Mouse (Mus musculus): Measurements from ENCODE around the gene Myod1. TPM values are rescaled to one million over a fixed set of nuclear protein-coding genes. Genes with fewer than 3 reads are reported as not detected.

Gene Myod1
- total and polyA plus RNA-seq, 2 experiments from 2014 or later: 0.11 to 2.8 TPM

DNA sequence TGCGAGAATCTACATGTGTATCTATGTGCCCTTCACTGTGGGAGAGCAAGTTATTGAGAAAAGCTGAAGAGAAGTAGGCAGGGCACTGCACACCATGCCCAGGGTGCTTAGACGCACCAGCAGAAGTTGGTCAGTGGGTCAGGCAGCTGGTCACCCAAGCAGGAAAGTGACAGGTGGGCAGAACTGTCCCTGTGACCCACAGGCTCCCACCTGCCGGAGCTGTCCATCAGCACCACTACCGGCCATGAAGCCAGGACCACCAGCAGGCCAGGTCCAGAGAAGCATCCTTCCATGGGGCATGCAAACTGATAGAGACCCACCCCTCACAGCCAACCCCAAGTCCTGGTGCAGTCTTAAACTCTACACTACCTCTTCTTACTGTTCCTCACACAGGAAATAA lies 28.6 kb upstream of the Myod1 start:
- Histone ChIP-seq H3K27me3 (ENCODE audit: insufficient read depth, low read length) (peaks cover 5% of the 10 kb centered on the region; the same call in 1 of the 2 replicates), H3K27ac (ENCODE audit: low read depth, low read length) (no peak overlapping the region), H3K4me3 (ENCODE audit: low read depth, low read length) (no peak overlapping the region), H3K4me2 (ENCODE audit: low read depth, low read length, poor library complexity, severe bottlenecking) (no peak overlapping the region), H3K9ac (replicated peaks; ENCODE audit: low read length, poor library complexity, severe bottlenecking) (no peak overlapping the region), H3K36me3 (ENCODE audit: insufficient read depth, low read length) (no peaks in the 10 kb centered on the region), H3K9me3 (ENCODE audit: low read length) (no peaks in the 10 kb centered on the region), H3K4me1 (ENCODE audit: insufficient read depth, low read length) (peaks cover 4% of the 10 kb centered on the region; the same call in 1 of the 2 replicates)
- WGBS: 78% methylated on average over 4 of the region's 4 CpGs
- no peak for DNase-seq (ENCODE audit: low spot score)
- ATAC-seq (ENCODE audit: low FRiP score): no peak
- TF ChIP-seq CTCF (IDR thresholded peaks at IDR 0.05): no peak

- Histone ChIP-seq H3K4me1 (ENCODE audit: insufficient read depth, low read length) (peaks cover 4% of the 10 kb centered on the region; the same call in 1 of the 2 replicates), H3K9ac (replicated peaks; ENCODE audit: low read length, poor library complexity, severe bottlenecking) (peak overlapping the region; percentile 46), H3K27ac (ENCODE audit: low read depth, low read length) (no peak overlapping the region), H3K9me3 (ENCODE audit: low read length) (no peaks in the 10 kb centered on the region), H3K4me3 (ENCODE audit: low read depth, low read length) (peak overlapping the region; percentile 24; the same call in 1 of the 2 replicates), H3K27me3 (ENCODE audit: insufficient read depth, low read length) (peaks cover 5% of the 10 kb centered on the region; the same call in 1 of the 2 replicates), H3K4me2 (ENCODE audit: low read depth, low read length, poor library complexity, severe bottlenecking) (peak overlapping the region; percentile 54), H3K36me3 (ENCODE audit: insufficient read depth, low read length) (no peaks in the 10 kb centered on the region)
- no peak for TF ChIP-seq CTCF (IDR thresholded peaks at IDR 0.05)
- DNase-seq (ENCODE audit: low spot score): no peak
- 2% methylated on average over 25 of the region's 36 CpGs for WGBS
- peak; percentile 47; the same call in 1 of the 2 replicates for ATAC-seq (ENCODE audit: low FRiP score)
Measured at GRCm38 (mm10) chr7:46348813-46349212, 27.5 kb upstream of the Myod1 start.

DNA sequence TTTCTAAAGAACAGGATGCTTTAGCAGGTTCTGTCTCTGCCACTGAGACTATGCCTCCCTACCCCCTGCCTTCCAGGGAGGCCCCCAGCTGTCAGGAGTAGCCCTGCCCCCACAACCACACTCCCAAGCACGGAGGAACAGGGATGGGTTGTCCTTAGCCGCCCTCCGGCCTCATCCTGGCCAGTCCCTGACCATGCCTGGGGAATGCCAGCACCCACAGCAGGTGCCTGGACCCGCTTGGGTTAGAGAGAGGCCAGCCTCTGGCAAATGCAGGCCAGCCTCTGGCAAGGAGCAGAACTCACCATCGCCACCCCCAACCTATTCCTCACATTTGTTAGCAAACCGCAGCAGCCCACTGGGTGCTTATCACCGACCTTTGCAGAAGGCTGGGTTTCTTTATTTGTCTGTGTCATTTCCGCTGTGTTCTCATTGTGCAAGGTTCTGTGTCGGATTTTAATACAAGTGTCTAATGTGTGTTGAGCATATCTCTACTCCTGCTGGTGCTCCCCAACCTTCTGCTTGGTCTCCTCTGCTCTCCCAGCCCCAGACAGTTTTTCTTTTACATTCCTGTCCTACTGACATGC lies 26.1 kb upstream of the Myod1 start:
- no peak for TF ChIP-seq CTCF (IDR thresholded peaks at IDR 0.05)
- Histone ChIP-seq H3K27me3 (ENCODE audit: insufficient read depth, low read length) (peaks cover 5% of the 10 kb centered on the region; the same call in 1 of the 2 replicates), H3K9ac (replicated peaks; ENCODE audit: low read length, poor library complexity, severe bottlenecking) (no peak overlapping the region), H3K4me2 (ENCODE audit: low read depth, low read length, poor library complexity, severe bottlenecking) (no peak overlapping the region), H3K4me1 (ENCODE audit: insufficient read depth, low read length) (peaks cover 4% of the 10 kb centered on the region; the same call in 1 of the 2 replicates), H3K36me3 (ENCODE audit: insufficient read depth, low read length) (no peaks in the 10 kb centered on the region), H3K9me3 (ENCODE audit: low read length) (no peaks in the 10 kb centered on the region), H3K4me3 (ENCODE audit: low read depth, low read length) (no peak overlapping the region), H3K27ac (ENCODE audit: low read depth, low read length) (no peak overlapping the region)
- WGBS: 58% methylated on average over 9 of the region's 9 CpGs
- ATAC-seq (ENCODE audit: low FRiP score) (no peak), DNase-seq (ENCODE audit: low spot score) (no peak)

DNA sequence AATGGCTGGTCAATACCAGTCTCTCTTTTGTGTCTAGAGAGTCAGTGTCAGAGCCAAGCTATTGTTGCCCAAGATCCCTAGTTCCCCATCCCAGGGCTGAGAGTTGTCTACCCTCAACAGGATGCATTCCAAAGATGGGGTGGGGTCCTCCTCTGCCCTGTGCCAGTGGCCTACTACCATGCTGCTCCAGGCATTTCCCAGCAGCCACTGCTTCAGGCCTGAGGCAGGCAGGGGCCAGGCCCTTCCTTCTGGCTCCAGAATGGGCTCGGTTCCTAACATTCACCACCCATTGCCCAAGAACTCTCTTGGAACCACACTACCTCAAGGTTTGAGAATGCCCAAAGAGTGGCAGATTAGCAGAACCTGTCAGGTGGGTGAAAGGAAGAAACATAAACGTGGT lies 23.5 kb upstream of the Myod1 start:
- 70% methylated on average over 2 of the region's 2 CpGs for WGBS
- DNase-seq (ENCODE audit: low spot score) (no peak), ATAC-seq (ENCODE audit: low FRiP score) (no peak)
- Histone ChIP-seq H3K27me3 (ENCODE audit: insufficient read depth, low read length) (peaks cover 3% of the 10 kb centered on the region; the same call in 1 of the 2 replicates), H3K9ac (replicated peaks; ENCODE audit: low read length, poor library complexity, severe bottlenecking) (no peak overlapping the region), H3K4me1 (ENCODE audit: insufficient read depth, low read length) (peaks cover 4% of the 10 kb centered on the region; the same call in 1 of the 2 replicates), H3K9me3 (ENCODE audit: low read length) (no peaks in the 10 kb centered on the region), H3K4me3 (ENCODE audit: low read depth, low read length) (no peak overlapping the region), H3K27ac (ENCODE audit: low read depth, low read length) (no peak overlapping the region), H3K36me3 (ENCODE audit: insufficient read depth, low read length) (no peaks in the 10 kb centered on the region), H3K4me2 (ENCODE audit: low read depth, low read length, poor library complexity, severe bottlenecking) (no peak overlapping the region)
- TF ChIP-seq CTCF (IDR thresholded peaks at IDR 0.05): no peak

DNA sequence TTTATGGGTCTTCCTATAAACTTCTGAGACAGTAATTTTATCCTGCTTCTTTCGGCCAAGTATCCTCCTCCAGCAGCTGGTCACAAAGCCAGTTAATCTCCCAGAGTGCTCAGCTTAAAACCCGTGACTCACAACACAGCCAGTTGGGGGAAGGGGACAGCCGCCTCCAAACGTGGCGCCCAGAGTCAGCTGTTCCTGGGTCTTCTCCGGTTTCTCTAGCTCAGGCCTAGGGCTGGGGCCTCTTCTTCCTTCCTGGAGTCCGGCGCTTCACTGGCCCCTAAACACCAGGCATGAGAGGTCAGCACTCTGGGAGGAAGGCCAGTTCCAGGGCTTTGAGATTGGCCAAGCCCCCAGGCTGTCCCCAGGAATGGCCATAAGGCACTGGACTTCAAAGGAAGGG lies 23.1 kb upstream of the Myod1 start:
- Histone ChIP-seq H3K9ac (replicated peaks; ENCODE audit: low read length, poor library complexity, severe bottlenecking) (no peak overlapping the region), H3K4me1 (ENCODE audit: insufficient read depth, low read length) (peaks cover 4% of the 10 kb centered on the region; the same call in 1 of the 2 replicates), H3K27ac (ENCODE audit: low read depth, low read length) (no peak overlapping the region), H3K27me3 (ENCODE audit: insufficient read depth, low read length) (no peaks in the 10 kb centered on the region), H3K9me3 (ENCODE audit: low read length) (no peaks in the 10 kb centered on the region), H3K4me2 (ENCODE audit: low read depth, low read length, poor library complexity, severe bottlenecking) (no peak overlapping the region), H3K36me3 (ENCODE audit: insufficient read depth, low read length) (no peaks in the 10 kb centered on the region), H3K4me3 (ENCODE audit: low read depth, low read length) (no peak overlapping the region)
- TF ChIP-seq CTCF (IDR thresholded peaks at IDR 0.05): no peak
- no peak for DNase-seq (ENCODE audit: low spot score)
- ATAC-seq (ENCODE audit: low FRiP score): no peak
- 53% methylated on average over 8 of the region's 8 CpGs for WGBS

- no peak for TF ChIP-seq CTCF (IDR thresholded peaks at IDR 0.05)
- ATAC-seq (ENCODE audit: low FRiP score): no peak
- DNase-seq (ENCODE audit: low spot score): no peak
- Histone ChIP-seq H3K9me3 (ENCODE audit: low read length) (no peaks in the 10 kb centered on the region), H3K27me3 (ENCODE audit: insufficient read depth, low read length) (no peaks in the 10 kb centered on the region), H3K4me1 (ENCODE audit: insufficient read depth, low read length) (peaks cover 1% of the 10 kb centered on the region; the same call in 1 of the 2 replicates), H3K9ac (replicated peaks; ENCODE audit: low read length, poor library complexity, severe bottlenecking) (no peak overlapping the region), H3K4me3 (ENCODE audit: low read depth, low read length) (no peak overlapping the region), H3K36me3 (ENCODE audit: insufficient read depth, low read length) (no peaks in the 10 kb centered on the region), H3K27ac (ENCODE audit: low read depth, low read length) (no peak overlapping the region), H3K4me2 (ENCODE audit: low read depth, low read length, poor library complexity, severe bottlenecking) (no peak overlapping the region)
- WGBS: 71% methylated on average over 4 of the region's 4 CpGs
Measured at GRCm38 (mm10) chr7:46353875-46354274, 22.4 kb upstream of the Myod1 start.

Data from midbrain, postnatal 0 days (tissue).